Comparison of ENCODE assay signal across 23 mouse cellular contexts in the genomic region with DNA sequence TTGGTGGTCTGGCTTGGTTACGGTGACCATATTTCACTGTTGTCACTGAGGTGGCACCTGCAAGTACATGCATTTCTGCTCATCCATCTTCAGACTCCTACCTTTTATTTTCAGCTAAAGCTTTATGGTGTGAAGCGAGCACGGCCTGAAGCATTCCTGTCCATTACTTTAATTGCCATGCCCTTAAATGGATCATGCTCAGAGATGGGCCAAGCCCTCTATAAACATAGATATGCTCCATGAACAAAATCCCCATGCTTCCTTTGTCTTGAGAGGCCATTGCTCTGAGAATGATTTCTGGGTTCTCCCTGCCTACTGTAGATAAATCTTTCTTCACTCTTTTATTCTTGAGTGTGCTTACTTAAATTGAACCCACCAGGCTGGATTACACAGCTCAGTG. TPM values are rescaled to one million over a fixed set of nuclear protein-coding genes. Genes with fewer than 3 reads are reported as not detected.
"Had no signal": no experiment of that assay in that cellular context is flagged by ENCODE, and none has a peak within 500 bp of the region (broad histone marks: within the 10 kb centered on the region; RNA-seq: fewer than 3 reads in every experiment).

No protein-coding gene starts in this region.

- H3K27ac ChIP-seq: heart, adult 2 months; heart, embryonic 13.5 days; heart, embryonic 15.5 days; hindbrain, embryonic 13.5 days; hindbrain, embryonic 15.5 days; hindbrain, postnatal 0 days; limb, embryonic 13.5 days; limb, embryonic 15.5 days; liver, embryonic 14.5 days had no signal

- H3K4me1 ChIP-seq: heart, embryonic 13.5 days; hindbrain, embryonic 13.5 days; hindbrain, embryonic 15.5 days; limb, embryonic 13.5 days; limb, embryonic 15.5 days had no signal

- H3K9me3 ChIP-seq: heart, embryonic 13.5 days; heart, embryonic 15.5 days; hindbrain, embryonic 13.5 days; hindbrain, embryonic 15.5 days; limb, embryonic 13.5 days; limb, embryonic 15.5 days had no signal

- H3K36me3 ChIP-seq: heart, embryonic 13.5 days; heart, embryonic 15.5 days; hindbrain, embryonic 13.5 days; hindbrain, embryonic 15.5 days; limb, embryonic 13.5 days; limb, embryonic 15.5 days had no signal

- ATAC-seq: forebrain, postnatal 0 days; hindbrain, postnatal 0 days; intestine, embryonic 16.5 days had no signal

- DNase-seq: forebrain, postnatal 0 days; gastrocnemius, postnatal 14 days; gastrocnemius, postnatal 36 days; heart, adult 2 months; heart, postnatal 14 days; heart, postnatal 36 days; kidney, adult 11 months; kidney, adult 9 months; kidney, postnatal 14 days; layer of hippocampus, adult 9-11 months; layer of hippocampus, postnatal 36 days; left cerebral cortex, postnatal 4 days had no signal

- H3K4me2 ChIP-seq: heart, embryonic 11.5 days; heart, embryonic 13.5 days; heart, embryonic 15.5 days; hindbrain, embryonic 13.5 days; hindbrain, embryonic 15.5 days; limb, embryonic 13.5 days; limb, embryonic 15.5 days had no signal

- H3K27me3 ChIP-seq: heart, embryonic 13.5 days; heart, embryonic 15.5 days; hindbrain, embryonic 13.5 days; hindbrain, embryonic 15.5 days; limb, embryonic 13.5 days; limb, embryonic 15.5 days had no signal

- H3K4me3 ChIP-seq: heart, adult 2 months; heart, embryonic 13.5 days; heart, embryonic 15.5 days; hindbrain, embryonic 13.5 days; hindbrain, embryonic 15.5 days; limb, embryonic 13.5 days; limb, embryonic 15.5 days had no signal

- H3K9ac ChIP-seq: forebrain, postnatal 0 days; heart, embryonic 13.5 days; heart, embryonic 15.5 days; hindbrain, embryonic 13.5 days; hindbrain, embryonic 15.5 days; limb, embryonic 13.5 days; limb, embryonic 15.5 days; liver, embryonic 14.5 days had no signal

RNA-seq across cellular contexts. Expression of gene Hist1h2ad, which starts 30.3 kb away (rescaled TPM):
- polyA plus RNA-seq: forebrain, postnatal 0 days; hindbrain, embryonic 15.5 days; hindbrain, postnatal 0 days; liver, adult 2 months had no signal
